Mouse (Mus musculus): ENCODE measurements at regions not wholly inside any gene's neighbourhood (a gene's known extent, or its start where the extent isn't known, plus 50 kb on each side); places are given as distances from the start of the nearest gene placed in this dataset.

- no peak for DNase-seq (ENCODE audit: low spot score)
- intact Hi-C loops (cut with DNase I), result no loop called here
Observed at GRCm38 (mm10) chr14:15603954-15604523, 165.3 kb upstream of the Lrrc3b start.

GRCm38 (mm10) chr14:15610166-15610565 is 171.4 kb upstream of the Lrrc3b start:
- DNase-seq (ENCODE audit: low spot score), result no peak
- intact Hi-C loops (cut with DNase I), result no loop called here

GRCm38 (mm10) chr14:15634581-15634980 is 195.8 kb upstream of the Lrrc3b start:
- no peak for DNase-seq (ENCODE audit: low spot score)
- intact Hi-C loops (cut with DNase I), result no loop called here

GRCm38 (mm10) chr14:15637681-15638080 is 198.9 kb upstream of the Lrrc3b start:
- no peak for DNase-seq (ENCODE audit: low spot score)
- intact Hi-C loops (cut with DNase I), result no loop called here

GRCm38 (mm10) chr14:15638869-15639268 is 200.1 kb upstream of the Lrrc3b start:
- intact Hi-C loops (cut with DNase I), result no loop called here
- DNase-seq (ENCODE audit: low spot score), result no peak

GRCm38 (mm10) chr14:15660886-15661285 is 222.1 kb upstream of the Lrrc3b start:
- no peak for DNase-seq (ENCODE audit: low spot score)
- intact Hi-C loops (cut with DNase I), result no loop called here

- intact Hi-C loops (cut with DNase I), result no loop called here
- DNase-seq (ENCODE audit: low spot score), result no peak
Observed at GRCm38 (mm10) chr14:15672292-15672691, 233.5 kb upstream of the Lrrc3b start.

- no peak for DNase-seq (ENCODE audit: low spot score)
- intact Hi-C loops (cut with DNase I), result no loop called here
Observed at GRCm38 (mm10) chr14:15677218-15677617, 238.4 kb upstream of the Lrrc3b start.

- intact Hi-C loops (cut with DNase I), result no loop called here
- no peak for DNase-seq (ENCODE audit: low spot score)
Observed at GRCm38 (mm10) chr14:15679456-15679855, 240.7 kb upstream of the Lrrc3b start.

- intact Hi-C loops (cut with DNase I), result loop anchor here (10.0 kb wide), 1 partner anchor 343 kb away; no protein-coding TSS in a partner anchor
- DNase-seq (ENCODE audit: low spot score), result no peak
Observed at GRCm38 (mm10) chr14:15698001-15698400, 259.2 kb upstream of the Lrrc3b start.

GRCm38 (mm10) chr14:15698607-15699006 is 259.8 kb upstream of the Lrrc3b start:
- DNase-seq (ENCODE audit: low spot score), result no peak
- intact Hi-C loops (cut with DNase I), result loop anchor here (10.0 kb wide), 1 partner anchor 344 kb away; no protein-coding TSS in a partner anchor

- no peak for DNase-seq (ENCODE audit: low spot score)
- intact Hi-C loops (cut with DNase I), result no loop called here
Observed at GRCm38 (mm10) chr14:15722135-15722534, 283.3 kb upstream of the Lrrc3b start.

GRCm38 (mm10) chr14:15746629-15747238 is 307.9 kb upstream of the Lrrc3b start:
- DNase-seq (ENCODE audit: low spot score), result no peak
- intact Hi-C loops (cut with DNase I), result no loop called here

- DNase-seq (ENCODE audit: low spot score), result no peak
- intact Hi-C loops (cut with DNase I), result loop anchor here (10.0 kb wide), 1 partner anchor 55 kb away; no protein-coding TSS in a partner anchor
Observed at GRCm38 (mm10) chr14:15769846-15770448, 331.2 kb upstream of the Lrrc3b start.

- DNase-seq (ENCODE audit: low spot score), result no peak
- intact Hi-C loops (cut with DNase I), result no loop called here
Observed at GRCm38 (mm10) chr14:15784727-15785126, 345.9 kb upstream of the Lrrc3b start.

- intact Hi-C loops (cut with DNase I), result no loop called here
- DNase-seq (ENCODE audit: low spot score), result no peak
Observed at GRCm38 (mm10) chr14:15785230-15785629, 346.4 kb upstream of the Lrrc3b start.

- intact Hi-C loops (cut with DNase I), result loop anchor here (10.0 kb wide), 1 partner anchor 441 kb away; no protein-coding TSS in a partner anchor
- DNase-seq (ENCODE audit: low spot score), result no peak
Observed at GRCm38 (mm10) chr14:15795698-15796097, 356.9 kb upstream of the Lrrc3b start.

- no peak for DNase-seq (ENCODE audit: low spot score)
- intact Hi-C loops (cut with DNase I), result loop anchor here (10.0 kb wide), 1 partner anchor 442 kb away; no protein-coding TSS in a partner anchor
Observed at GRCm38 (mm10) chr14:15797019-15797418, 358.2 kb upstream of the Lrrc3b start.

GRCm38 (mm10) chr14:15801477-15802099 is 362.8 kb upstream of the Lrrc3b start:
- DNase-seq (ENCODE audit: low spot score), result no peak
- intact Hi-C loops (cut with DNase I), result no loop called here

- DNase-seq (ENCODE audit: low spot score), result no peak
- intact Hi-C loops (cut with DNase I), result no loop called here
Observed at GRCm38 (mm10) chr14:15809083-15809482, 370.3 kb upstream of the Lrrc3b start.
